Mouse (Mus musculus): Measurements from ENCODE around the gene Vwc2l. TPM values are rescaled to one million over a fixed set of nuclear protein-coding genes. Genes with fewer than 3 reads are reported as not detected.
A peak's percentile ranks its signal among the peaks of the same experiment; 100 is the strongest.

Vwc2l gene
- polyA plus RNA-seq (2016; fragmentation: Nextera tagmentation; extraction: Ambion mirVana) = 0.04 and 0.09 TPM in 2 replicates

DNA sequence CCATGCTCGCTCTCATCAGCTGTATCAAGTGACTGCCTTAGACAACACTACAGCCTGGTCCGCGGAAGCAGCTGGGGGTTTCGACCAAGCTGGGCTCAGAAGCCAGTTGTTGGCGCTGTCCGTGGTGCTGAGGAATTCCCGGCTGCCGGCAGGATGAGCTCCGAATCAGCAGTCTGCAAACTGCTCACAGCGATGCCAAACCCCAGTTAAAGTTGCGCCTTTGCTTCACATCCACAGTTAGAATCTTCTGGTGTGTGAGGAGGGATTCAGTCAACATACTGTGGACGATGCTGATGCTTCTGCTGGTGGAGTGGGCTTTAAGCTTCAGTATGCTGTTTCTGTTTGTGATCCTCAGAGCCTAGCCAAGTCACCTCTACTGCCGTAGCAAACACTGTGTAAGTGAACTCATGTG, at the start of gene Vwc2l:
Gene Vwc2l (plus strand): TSS at position 61 of the 412 bp plus-strand sequence.
- H3K4me1 ChIP-seq = no peaks in the 10 kb centered on the region
- H3K9me3 ChIP-seq = no peaks in the 10 kb centered on the region
- no peak within 1 kb of the TSS for H3K27ac ChIP-seq
- no peaks in the 10 kb centered on the region for H3K36me3 ChIP-seq (replicated peaks)
- H3K4me3 ChIP-seq = no peak within 1 kb of the TSS
- H3K27me3 ChIP-seq (ENCODE audit: poor library complexity, severe bottlenecking) = no peaks in the 10 kb centered on the region
- WGBS = 9% methylated on average over 13 of the region's 13 CpGs
- DNase-seq (ENCODE audit: extremely low spot score, low spot score) = peak; percentile 69

DNA sequence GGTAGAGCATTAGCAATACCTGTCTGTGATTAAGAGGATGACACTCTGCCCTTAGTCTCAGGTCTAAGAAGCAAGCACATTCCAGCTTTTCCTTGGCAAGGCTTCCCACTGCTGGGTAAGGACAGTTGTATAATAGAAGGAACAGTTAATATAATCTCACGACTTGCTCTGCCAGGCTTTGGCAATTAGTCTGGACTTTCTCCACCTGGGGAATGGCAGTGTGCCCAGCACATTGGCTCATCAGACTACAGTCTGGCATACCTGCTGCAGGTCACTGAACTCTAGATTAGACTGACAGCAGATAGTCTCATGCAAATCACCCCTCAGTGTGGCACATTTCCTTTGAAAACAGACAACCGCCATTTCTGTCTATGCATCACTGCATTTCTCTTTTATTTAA, 33.0 kb upstream of the Vwc2l start:
- Histone ChIP-seq H3K4me3 (no peak overlapping the region), H3K36me3 (replicated peaks) (no peaks in the 10 kb centered on the region), H3K27me3 (ENCODE audit: poor library complexity, severe bottlenecking) (no peaks in the 10 kb centered on the region), H3K9me3 (no peaks in the 10 kb centered on the region), H3K4me1 (no peaks in the 10 kb centered on the region), H3K27ac (no peak overlapping the region)
- WGBS = 91% methylated on average over 2 of the region's 2 CpGs
- DNase-seq (ENCODE audit: extremely low spot score, low spot score) = no peak

GRCm38 (mm10) chr1:70700270-70700669, 25.2 kb upstream of the Vwc2l start:
- Histone ChIP-seq H3K4me3 (no peak overlapping the region), H3K4me1 (no peaks in the 10 kb centered on the region), H3K36me3 (replicated peaks) (no peaks in the 10 kb centered on the region), H3K27me3 (ENCODE audit: poor library complexity, severe bottlenecking) (no peaks in the 10 kb centered on the region), H3K27ac (no peak overlapping the region), H3K9me3 (no peaks in the 10 kb centered on the region)
- 85% methylated on average over 5 of the region's 5 CpGs for WGBS
- no peak for DNase-seq (ENCODE audit: extremely low spot score, low spot score)

- H3K36me3 ChIP-seq (replicated peaks) = no peaks in the 10 kb centered on the region
- no peaks in the 10 kb centered on the region for H3K4me1 ChIP-seq
- 85% methylated on average over 3 of the region's 3 CpGs for WGBS
- H3K27me3 ChIP-seq (ENCODE audit: poor library complexity, severe bottlenecking) = no peaks in the 10 kb centered on the region
- H3K27ac ChIP-seq = no peak overlapping the region
- H3K9me3 ChIP-seq = no peaks in the 10 kb centered on the region
- no peak for DNase-seq (ENCODE audit: extremely low spot score, low spot score)
- H3K4me3 ChIP-seq = no peak overlapping the region
These were observed 21.6 kb upstream of the Vwc2l start for GRCm38 (mm10) chr1:70703934-70704333.

GRCm38 (mm10) chr1:70705821-70706220, 19.7 kb upstream of the Vwc2l start:
- H3K27me3 ChIP-seq (ENCODE audit: poor library complexity, severe bottlenecking) = no peaks in the 10 kb centered on the region
- H3K9me3 ChIP-seq = no peaks in the 10 kb centered on the region
- no peak overlapping the region for H3K4me3 ChIP-seq
- H3K27ac ChIP-seq = no peak overlapping the region
- H3K4me1 ChIP-seq = no peaks in the 10 kb centered on the region
- H3K36me3 ChIP-seq (replicated peaks) = no peaks in the 10 kb centered on the region
- no peak for DNase-seq (ENCODE audit: extremely low spot score, low spot score)
- 87% methylated on average over 3 of the region's 3 CpGs for WGBS

GRCm38 (mm10) chr1:70725045-70725444, 470 bp upstream of the Vwc2l start:
- Histone ChIP-seq H3K9me3 (no peaks in the 10 kb centered on the region), H3K36me3 (replicated peaks) (no peaks in the 10 kb centered on the region), H3K4me1 (no peaks in the 10 kb centered on the region), H3K27ac (no peak overlapping the region), H3K4me3 (no peak overlapping the region), H3K27me3 (ENCODE audit: poor library complexity, severe bottlenecking) (no peaks in the 10 kb centered on the region)
- no peak for DNase-seq (ENCODE audit: extremely low spot score, low spot score)
- 70% methylated on average over 5 of the region's 5 CpGs for WGBS

DNA sequence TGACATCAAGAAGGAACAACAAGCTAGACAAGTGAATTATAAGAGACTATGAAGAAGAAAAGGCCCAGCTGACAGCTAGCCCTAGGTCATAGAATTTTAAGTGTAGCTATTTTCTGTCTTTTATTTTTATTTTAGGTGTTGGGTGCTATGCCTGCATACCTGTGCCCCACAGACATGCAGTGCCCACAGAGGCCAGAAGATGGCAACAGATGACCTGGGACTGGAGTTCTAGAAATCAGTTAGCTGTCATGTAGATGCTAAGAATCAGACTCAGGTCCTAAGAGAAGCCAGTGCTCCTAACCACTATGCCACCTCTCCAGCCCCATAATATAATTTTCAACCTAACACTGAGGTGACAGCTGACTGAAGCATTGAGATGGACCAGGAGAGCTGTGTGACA, 61.6 kb downstream of the Vwc2l start:
- no peaks in the 10 kb centered on the region for H3K9me3 ChIP-seq
- no peak overlapping the region for H3K27ac ChIP-seq
- H3K4me3 ChIP-seq = no peak overlapping the region
- no peaks in the 10 kb centered on the region for H3K4me1 ChIP-seq
- no peak for DNase-seq (ENCODE audit: extremely low spot score, low spot score)
- no peaks in the 10 kb centered on the region for H3K36me3 ChIP-seq (replicated peaks)
- H3K27me3 ChIP-seq (ENCODE audit: poor library complexity, severe bottlenecking) = no peaks in the 10 kb centered on the region

- DNase-seq (ENCODE audit: extremely low spot score, low spot score) = no peak
- Histone ChIP-seq H3K4me3 (no peak overlapping the region), H3K9me3 (no peaks in the 10 kb centered on the region), H3K36me3 (replicated peaks) (no peaks in the 10 kb centered on the region), H3K27ac (no peak overlapping the region), H3K4me1 (no peaks in the 10 kb centered on the region), H3K27me3 (ENCODE audit: poor library complexity, severe bottlenecking) (no peaks in the 10 kb centered on the region)
- WGBS = 94% methylated on average over 5 of the region's 5 CpGs
These were observed 66.1 kb downstream of the Vwc2l start for GRCm38 (mm10) chr1:70791636-70792035.

DNA sequence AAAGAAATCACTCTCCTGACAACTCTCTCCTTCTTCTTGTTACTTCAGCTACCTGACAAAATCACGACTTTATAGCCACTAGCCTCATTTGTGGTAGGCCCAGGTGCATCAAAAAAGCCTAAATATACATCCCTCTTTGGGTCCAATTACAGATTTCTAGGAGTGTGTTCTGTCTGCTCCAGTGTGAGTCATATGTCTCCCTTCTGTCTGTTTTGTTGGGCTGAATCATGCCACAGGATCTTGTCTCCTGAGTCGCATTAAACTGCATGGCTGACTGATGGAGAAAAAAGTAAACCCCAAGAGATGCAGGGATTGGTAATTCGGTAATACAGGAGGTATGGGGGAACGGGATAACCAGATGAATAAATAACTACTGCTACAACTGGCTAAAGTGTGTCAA, 69.6 kb downstream of the Vwc2l start:
- WGBS = 86% methylated on average over 4 of the region's 4 CpGs
- Histone ChIP-seq H3K4me3 (no peak overlapping the region), H3K36me3 (replicated peaks) (no peaks in the 10 kb centered on the region)

GRCm38 (mm10) chr1:70803401-70803800, 77.9 kb downstream of the Vwc2l start:
- no peaks in the 10 kb centered on the region for H3K9me3 ChIP-seq
- no peak overlapping the region for H3K4me3 ChIP-seq

More for the DNA sequence above, 69.6 kb downstream of the Vwc2l start:
- Histone ChIP-seq H3K27me3 (ENCODE audit: poor library complexity, severe bottlenecking) (no peaks in the 10 kb centered on the region), H3K27ac (no peak overlapping the region), H3K4me1 (no peaks in the 10 kb centered on the region), H3K9me3 (no peaks in the 10 kb centered on the region)
- DNase-seq (ENCODE audit: extremely low spot score, low spot score) = no peak

GRCm38 (mm10) chr1:70823111-70823510, 97.6 kb downstream of the Vwc2l start:
- no peak for DNase-seq (ENCODE audit: extremely low spot score, low spot score)
- Histone ChIP-seq H3K4me3 (no peak overlapping the region), H3K27me3 (ENCODE audit: poor library complexity, severe bottlenecking) (no peaks in the 10 kb centered on the region), H3K36me3 (replicated peaks) (no peaks in the 10 kb centered on the region), H3K4me1 (no peaks in the 10 kb centered on the region), H3K9me3 (no peaks in the 10 kb centered on the region), H3K27ac (no peak overlapping the region)
- WGBS = 63% methylated on average over 2 of the region's 2 CpGs

More at GRCm38 (mm10) chr1:70803401-70803800, 77.9 kb downstream of the Vwc2l start:
- DNase-seq (ENCODE audit: extremely low spot score, low spot score) = no peak
- H3K4me1 ChIP-seq = no peaks in the 10 kb centered on the region
- H3K27me3 ChIP-seq (ENCODE audit: poor library complexity, severe bottlenecking) = no peaks in the 10 kb centered on the region
- WGBS = 91% methylated on average over 3 of the region's 3 CpGs
- no peaks in the 10 kb centered on the region for H3K36me3 ChIP-seq (replicated peaks)
- H3K27ac ChIP-seq = no peak overlapping the region

DNA sequence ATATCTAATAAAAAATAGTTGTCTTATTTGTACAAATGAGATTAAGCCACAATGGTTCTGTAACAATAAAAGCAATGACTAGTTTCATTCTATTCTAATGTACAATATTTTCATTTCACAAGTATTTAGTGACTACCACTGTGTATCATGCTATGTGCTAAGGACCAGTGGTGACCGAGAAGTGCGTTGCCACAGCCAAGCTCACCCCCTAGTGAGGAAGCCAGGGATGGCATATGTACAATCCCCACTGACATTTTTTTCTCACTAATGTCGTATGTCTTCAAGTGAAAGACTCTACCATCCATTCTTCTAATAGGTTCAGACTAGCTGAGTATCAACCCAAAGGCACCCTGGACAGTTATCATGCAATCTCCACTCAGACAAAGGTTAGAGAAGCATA, 107.7 kb downstream of the Vwc2l start:
- Histone ChIP-seq H3K9me3 (no peaks in the 10 kb centered on the region), H3K4me1 (no peaks in the 10 kb centered on the region), H3K4me3 (no peak overlapping the region), H3K27me3 (ENCODE audit: poor library complexity, severe bottlenecking) (no peaks in the 10 kb centered on the region), H3K27ac (no peak overlapping the region), H3K36me3 (replicated peaks) (no peaks in the 10 kb centered on the region)
- WGBS = 77% methylated on average over 3 of the region's 3 CpGs
- DNase-seq (ENCODE audit: extremely low spot score, low spot score) = no peak

DNA sequence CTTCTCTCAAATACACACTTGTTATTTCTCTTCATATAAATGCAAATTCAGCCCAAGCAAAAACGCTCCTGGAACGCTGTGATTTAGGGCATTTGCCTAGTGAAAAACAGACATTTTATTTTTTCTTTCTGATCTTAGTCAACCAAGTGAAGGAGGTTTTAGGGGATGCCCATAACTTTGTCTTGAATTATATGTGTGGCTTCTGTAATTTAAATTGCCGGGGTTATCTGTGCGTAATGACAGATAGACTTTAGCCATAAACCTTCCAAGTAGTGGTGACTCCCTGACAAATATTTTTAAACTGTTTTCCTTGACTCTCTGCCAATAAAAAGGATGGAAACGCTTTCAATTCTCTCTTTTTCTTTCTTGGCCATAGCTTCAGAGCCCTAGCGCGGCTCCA, 116.7 kb downstream of the Vwc2l start:
- H3K4me3 ChIP-seq = no peak overlapping the region
- no peaks in the 10 kb centered on the region for H3K9me3 ChIP-seq
- H3K4me1 ChIP-seq = no peaks in the 10 kb centered on the region
- H3K36me3 ChIP-seq (replicated peaks) = no peaks in the 10 kb centered on the region
- 95% methylated on average over 7 of the region's 7 CpGs for WGBS
- DNase-seq (ENCODE audit: extremely low spot score, low spot score) = no peak
- H3K27ac ChIP-seq = no peak overlapping the region
- H3K27me3 ChIP-seq (ENCODE audit: poor library complexity, severe bottlenecking) = no peaks in the 10 kb centered on the region

DNA sequence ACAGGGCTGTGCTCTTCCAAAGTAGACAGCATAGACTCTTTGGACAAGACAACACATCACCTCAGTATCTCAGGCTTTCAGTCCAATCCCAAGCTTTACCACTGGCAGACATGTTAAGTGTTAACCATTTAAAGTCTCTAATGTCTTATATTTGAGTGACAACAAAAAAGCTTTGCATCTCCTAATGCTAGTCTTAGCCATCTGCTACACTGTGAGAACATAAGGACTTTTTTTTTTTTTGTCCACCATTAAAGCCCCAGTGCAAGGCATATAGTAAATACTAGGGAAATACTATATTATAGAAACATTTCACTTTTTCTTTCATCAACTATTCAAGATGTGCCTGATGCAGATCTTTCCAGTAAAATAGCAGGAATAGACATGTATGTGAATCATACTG, 119.8 kb downstream of the Vwc2l start:
- Histone ChIP-seq H3K9me3 (no peaks in the 10 kb centered on the region), H3K27ac (no peak overlapping the region), H3K4me1 (no peaks in the 10 kb centered on the region), H3K4me3 (no peak overlapping the region), H3K27me3 (ENCODE audit: poor library complexity, severe bottlenecking) (no peaks in the 10 kb centered on the region), H3K36me3 (replicated peaks) (no peaks in the 10 kb centered on the region)
- no peak for DNase-seq (ENCODE audit: extremely low spot score, low spot score)

Data from forebrain, embryonic 10.5 days (tissue).